Mouse (Mus musculus) hindlimb bud, embryonic 11.5 days (tissue): Measurements from ENCODE around the gene Cby1.
A peak's percentile ranks its signal among the peaks of the same experiment; 100 is the strongest.

Source experiments
- DNase-seq: peaks from one replicate; pipeline ENCODE4 v3.0.0-alpha.2; 2012; ENCODE audit warnings: low read depth, low spot score; ENCODE audit errors: extremely low spot score

Cby1 gene

DNA sequence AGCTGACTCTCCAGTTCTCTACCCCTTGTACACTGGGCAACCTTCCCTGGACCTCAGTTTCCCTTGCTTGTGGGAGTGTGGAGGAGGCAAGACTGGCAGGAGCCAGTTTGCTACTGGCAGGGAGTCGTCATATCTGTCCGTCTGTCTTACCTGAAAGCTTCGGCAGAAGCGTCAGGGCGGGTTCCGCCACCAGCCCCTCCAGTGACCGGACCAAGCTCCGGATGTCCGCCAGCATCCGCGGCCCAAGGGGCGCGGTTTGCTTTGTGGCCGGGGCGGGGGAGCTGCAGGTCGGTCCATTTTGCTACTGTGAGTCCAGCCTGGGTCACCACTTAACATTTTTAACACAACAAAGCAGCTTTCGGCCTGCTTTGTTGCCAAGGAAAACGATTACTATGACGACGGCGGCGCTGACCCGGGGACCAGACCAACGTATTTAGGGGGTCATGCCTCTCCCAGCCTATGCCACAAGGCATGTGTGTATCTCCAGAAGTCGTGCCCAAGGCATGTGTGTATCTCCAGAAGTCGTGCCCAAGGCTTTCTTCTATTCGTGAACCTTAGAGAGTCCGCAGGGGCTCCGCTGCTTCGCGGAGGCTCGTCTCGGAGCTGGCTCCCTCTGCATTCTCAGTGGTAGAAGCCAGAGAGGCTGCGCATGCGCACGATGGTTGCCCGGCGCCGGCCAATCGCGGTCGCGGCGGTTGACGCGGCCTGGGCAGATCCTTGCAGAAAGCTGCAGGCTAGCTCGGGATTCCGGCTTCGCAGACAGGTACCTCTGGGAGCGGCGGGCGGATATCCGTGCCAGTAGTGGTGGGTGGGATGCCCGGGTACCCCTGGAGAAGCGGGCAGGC lies at the start of gene Cby1, which contains the start of gene Fam227a:
Gene Cby1 (plus strand): TSS at position 669 of the 845 bp plus-strand sequence.
Gene Fam227a (minus strand): TSS at position 426 of the 845 bp plus-strand sequence.
- DNase-seq, result peak; percentile 87

DNA sequence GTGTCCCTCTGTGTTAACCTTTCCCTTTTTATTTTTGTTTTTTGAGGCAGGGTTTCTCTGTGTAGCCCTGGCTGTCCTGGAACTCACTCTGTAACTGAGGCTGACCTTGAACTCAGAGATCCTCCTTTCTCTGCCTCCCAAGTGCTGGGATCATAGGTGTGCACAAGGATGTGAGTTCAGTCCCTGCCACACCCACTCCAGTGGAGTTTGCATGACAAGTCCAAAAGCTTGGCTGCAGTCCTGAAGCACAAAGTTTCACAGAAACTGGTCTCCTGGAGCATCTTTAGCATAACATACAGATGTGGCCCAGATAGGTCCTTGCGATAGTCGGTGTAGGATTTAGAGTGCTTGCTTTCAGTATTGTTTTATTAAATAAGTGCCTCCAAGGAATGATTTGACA lies 49.8 kb upstream of the Cby1 start:
- DNase-seq, result no peak

DNA sequence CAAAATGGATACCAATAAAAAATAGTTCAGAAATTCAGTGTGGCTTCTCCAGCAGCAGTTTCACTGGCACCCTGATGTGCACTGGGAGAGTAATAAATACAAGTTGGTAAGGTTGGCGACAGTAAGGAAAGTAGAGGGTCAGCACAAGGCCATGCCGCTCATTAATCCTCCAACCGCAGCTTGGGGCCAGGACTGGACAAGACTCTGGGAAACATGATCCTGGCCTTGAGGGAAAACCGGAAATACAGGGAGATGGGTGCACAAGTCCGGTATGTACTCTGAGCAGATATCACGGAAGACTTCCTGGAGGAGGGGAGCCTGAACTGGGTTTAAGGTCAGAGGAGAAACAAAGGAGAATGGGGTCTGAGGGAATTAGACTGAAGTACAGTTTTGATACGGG lies 43.5 kb upstream of the Cby1 start:
- no peak for DNase-seq

DNA sequence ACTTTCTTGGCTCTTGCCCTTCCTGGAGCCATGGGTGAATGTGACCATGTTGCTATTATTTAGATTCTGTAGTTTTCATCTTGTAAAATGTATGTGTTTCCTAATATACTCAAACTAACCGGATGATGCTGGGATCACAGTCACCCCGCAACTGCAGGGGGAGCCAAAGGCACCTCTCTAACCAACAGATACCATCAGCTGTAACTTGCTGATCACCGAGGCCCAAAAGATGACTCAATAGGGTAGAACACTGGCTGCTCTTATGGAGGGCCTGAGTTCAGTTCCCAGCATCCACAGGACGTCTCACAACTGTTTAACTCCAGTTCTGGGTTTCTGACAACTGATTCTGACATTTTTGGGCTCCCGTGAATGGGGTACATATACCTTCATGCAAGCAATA lies 42.3 kb upstream of the Cby1 start:
- no peak for DNase-seq

DNA sequence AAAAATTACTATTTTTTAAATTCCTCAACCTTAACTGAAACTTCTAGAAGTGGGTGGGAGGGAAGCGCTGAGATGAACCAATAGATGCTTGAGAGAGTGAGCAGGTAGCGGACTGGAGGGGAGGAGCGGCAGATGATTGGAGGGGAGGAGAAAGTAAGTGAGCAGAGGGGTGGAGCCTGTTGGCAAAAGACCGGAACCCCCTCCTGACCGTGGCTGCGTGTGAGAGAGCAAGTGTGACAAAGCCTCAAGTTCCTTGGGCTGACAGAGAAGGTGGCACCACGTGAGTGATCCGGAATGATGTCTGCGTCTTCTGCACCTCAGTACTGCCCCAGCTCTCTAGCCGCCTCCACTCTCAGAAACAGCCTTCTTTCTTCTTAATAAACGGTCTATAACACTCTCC lies 41.9 kb upstream of the Cby1 start:
- DNase-seq, result no peak

- no peak for DNase-seq
These were observed 40.5 kb upstream of the Cby1 start for GRCm38 (mm10) chr15:79618456-79618855.

DNA sequence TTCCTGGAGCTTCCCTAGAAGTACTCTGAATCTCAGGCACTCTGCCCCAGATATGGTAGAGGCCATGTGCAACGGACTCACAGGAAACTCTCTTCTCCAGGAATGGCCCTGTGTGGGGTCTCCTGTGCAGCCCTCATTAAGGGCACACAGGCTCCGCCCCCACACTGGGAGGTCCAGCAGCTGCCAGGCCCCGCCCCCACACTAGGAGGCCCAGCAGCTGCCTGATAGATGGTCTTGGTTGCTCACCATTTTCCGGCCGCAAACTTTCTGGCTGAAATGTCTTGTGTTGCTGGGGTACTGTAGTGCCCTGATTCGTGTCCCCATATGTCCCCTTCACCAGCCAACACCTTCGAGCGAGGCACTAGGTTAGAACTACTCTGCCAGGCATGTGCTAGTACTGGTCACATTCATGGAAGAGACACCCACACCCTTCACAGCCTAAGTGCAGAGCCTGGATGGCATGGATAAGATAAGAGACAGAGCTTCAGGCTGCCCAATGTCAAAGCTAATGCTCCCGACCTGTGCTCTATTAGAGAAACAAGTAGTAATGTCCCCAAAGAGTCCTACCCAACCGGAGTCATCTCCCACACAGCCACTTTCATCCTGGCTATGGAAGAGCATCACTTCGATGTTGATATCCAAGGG lies 39.1 kb upstream of the Cby1 start:
- no peak for DNase-seq

DNA sequence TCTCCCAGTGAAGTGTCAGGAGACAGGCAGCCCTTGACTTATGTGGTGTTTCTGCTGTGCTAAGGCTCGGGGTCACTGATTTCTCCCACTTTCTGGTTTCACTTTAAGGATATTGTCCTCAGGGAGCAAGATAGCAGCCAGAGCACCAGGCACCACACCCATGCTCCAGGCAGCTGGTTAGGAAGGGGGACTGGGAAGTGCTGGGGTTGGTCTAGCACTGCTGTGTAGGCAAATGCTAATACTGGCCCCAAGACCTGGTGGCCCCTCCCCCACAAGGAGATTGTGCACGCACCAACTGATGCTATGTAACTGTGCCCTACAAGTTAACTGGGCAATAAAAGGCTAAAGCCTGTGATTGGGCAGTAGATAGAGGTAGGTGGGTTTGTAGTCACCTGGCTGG lies 28.5 kb upstream of the Cby1 start:
- DNase-seq, result no peak

- DNase-seq, result no peak
These were observed 17.7 kb upstream of the Cby1 start for GRCm38 (mm10) chr15:79641135-79641817.

GRCm38 (mm10) chr15:79645483-79645882 lies 13.5 kb upstream of the Cby1 start:
- DNase-seq, result no peak

DNA sequence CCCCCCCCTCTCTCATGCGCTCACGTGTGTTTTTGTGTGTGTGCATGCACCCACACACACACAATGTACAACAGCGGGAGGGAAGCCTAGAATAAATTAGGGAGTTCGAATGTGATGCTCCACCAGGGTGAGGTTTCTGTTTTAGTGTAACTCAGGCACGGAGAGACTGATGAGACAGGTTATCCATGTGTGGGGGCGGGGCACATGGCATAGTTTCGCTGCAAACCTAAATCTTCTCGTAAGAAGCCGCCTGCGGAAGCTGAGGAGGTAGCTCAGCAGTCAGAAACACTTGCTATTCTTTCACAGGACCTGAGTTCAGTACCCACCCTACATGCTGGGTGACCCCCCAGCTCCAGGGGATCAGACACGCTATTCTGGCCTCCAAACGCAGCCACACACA lies 10.9 kb upstream of the Cby1 start:
- no peak for DNase-seq

- no peak for DNase-seq
These were observed 8.4 kb upstream of the Cby1 start for GRCm38 (mm10) chr15:79650569-79650968.

GRCm38 (mm10) chr15:79651481-79651880 lies 7.5 kb upstream of the Cby1 start:
- no peak for DNase-seq

- DNase-seq, result no peak
These were observed 2.5 kb upstream of the Cby1 start for GRCm38 (mm10) chr15:79656451-79656850.

GRCm38 (mm10) chr15:79657837-79658530 lies 1.0 kb upstream of the Cby1 start:
- DNase-seq, result peak; percentile 75

DNA sequence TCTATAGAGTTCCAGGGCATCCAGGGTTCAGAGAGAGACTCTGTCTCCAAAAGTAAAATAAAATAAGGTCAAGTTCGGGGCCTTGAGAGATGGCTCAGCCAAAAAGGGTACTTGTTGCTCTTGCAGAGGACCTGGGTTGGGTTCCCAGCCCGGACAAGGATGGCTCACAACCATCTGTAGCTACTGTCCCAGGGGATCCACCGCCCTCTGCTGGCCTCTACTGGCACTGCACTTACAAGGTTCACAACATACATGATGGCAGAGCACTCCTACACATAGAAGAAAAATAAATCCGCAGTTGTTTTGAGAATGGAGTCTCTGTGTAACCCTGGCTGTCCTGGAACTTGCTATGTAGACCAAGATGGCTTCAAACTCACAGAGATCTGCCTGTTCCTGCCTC lies 2.9 kb downstream of the Cby1 start:
- no peak for DNase-seq

DNA sequence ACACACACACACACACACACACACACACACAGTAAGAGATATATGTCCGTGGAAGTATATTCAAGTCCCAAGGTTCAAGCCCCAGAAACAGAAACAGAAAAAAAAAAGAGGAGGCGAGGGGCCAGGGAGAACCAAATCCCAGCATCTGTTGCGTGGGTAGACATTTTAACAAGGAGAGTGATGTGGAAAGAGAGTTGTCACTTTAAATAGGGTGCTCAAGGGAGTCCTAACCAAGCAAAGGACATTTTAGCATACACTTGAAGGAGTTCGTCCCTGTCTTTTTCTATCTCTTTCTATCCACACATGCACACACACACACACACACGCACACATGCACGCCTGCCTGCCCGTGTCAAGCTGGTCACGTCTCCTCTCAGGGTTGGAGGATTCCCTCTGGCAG lies 5.7 kb downstream of the Cby1 start:
- DNase-seq, result no peak

DNA sequence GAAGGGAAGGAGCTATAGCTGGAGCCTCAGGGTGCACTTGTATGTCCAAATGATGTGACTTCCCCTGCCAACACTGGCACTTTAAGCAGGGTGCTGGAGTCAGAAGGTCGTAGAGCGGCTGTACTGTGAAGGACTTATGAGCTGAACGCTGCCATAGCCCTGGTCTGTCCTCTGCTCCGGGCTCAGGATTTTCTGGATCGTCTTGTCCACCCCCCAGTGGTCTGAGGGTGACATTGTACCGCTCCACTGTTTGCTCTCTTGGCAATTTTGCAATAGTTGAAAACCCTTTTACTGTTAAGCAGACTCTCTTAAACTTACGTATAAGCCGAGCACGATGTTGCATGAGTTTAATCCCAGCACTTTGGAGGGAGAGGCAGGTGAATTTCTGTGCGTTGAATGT lies 10.2 kb downstream of the Cby1 start:
- DNase-seq, result no peak

DNA sequence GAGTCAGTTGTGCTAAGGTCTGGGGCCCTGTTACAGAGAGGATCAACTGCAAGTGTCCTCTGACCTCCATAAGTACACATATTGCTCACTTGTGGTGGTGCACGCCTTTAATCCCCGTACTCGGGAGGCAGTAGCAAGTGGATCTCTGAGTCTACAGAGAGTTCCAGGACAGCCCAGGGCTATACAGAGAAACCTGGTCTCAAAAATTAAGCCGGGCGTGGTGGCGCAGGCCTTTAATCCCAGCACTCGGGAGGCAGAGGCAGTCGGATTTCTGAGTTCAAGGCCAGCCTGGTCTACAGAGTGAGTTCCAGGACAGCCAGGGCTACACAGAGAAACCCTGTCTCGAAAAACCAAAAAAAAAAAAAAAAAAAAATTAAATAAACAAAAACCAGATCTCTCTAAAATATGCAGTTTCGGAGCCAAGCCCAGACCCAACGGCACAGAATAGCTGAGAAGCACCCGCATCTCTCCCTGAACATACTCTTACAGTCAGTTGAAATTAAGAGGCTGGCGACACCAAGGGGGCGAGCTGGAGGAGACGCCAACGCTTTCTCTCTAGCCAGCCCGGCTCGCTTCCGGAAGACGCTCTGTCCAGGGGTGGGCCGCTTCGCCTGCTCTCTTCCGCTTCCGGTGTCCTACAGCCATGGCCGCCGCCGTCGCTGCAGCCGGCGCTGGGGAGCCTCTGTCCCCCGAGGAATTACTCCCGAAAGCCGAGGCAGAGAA lies 11.4 kb downstream of the Cby1 start, which contains the start of gene Tomm22:
Gene Tomm22 (plus strand): TSS at position 613 of the 723 bp plus-strand sequence.
- DNase-seq, result no peak

DNA sequence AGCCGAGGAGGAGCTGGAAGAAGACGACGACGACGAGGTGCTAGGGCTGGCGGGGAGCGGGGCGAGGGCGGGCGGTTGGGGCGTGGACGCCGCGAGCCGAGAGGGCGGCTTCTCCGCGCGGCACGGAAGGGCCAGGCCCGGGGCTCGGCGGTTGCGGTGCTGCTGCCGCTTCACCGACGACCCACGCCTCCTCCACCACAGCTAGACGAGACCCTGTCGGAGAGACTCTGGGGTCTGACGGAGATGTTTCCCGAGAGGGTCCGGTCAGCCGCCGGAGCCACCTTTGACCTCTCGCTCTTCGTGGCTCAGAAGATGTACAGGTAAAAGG lies 11.9 kb downstream of the Cby1 start:
- no peak for DNase-seq
